Mouse (Mus musculus) heart, embryonic 14.5 days (tissue): ENCODE results near the gene Auts2. TPM values are rescaled to one million over a fixed set of nuclear protein-coding genes. Genes with fewer than 3 reads are reported as not detected.

Experiments
- ATAC-seq: fragments of 200-750 bp; cut with Nextera tagmentation; 2 replicates; pipeline ENCODE4 v1.8.0; 2017; ENCODE audit warnings: low read depth, moderate TSS enrichment; ENCODE audit not compliant: insufficient number of reproducible peaks, insufficient read depth, low FRiP score
- H3K27ac ChIP-seq, 2 experiments: fragments of 200-500 bp in 1 of 2; fragments of 300-500 bp in 1 of 2; sonication (generic) in 1 of 2; replicated peaks in 1 of 2; 2 replicates each; pipeline ENCODE4 v1.5.1; 2012 to 2014; ENCODE audit warnings: low read depth in 2 of 2, low read length in 2 of 2, control low read depth in 1 of 2, mild to moderate bottlenecking in 1 of 2, mixed read lengths in 1 of 2; ENCODE audit not compliant: control insufficient read depth in 1 of 2, insufficient read depth in 1 of 2
- H3K27me3 ChIP-seq: fragments of 300-500 bp; sonication (generic); 2 replicates; pipeline ENCODE4 v1.6.1; 2014; ENCODE audit warnings: mild to moderate bottlenecking, low read length, control low read depth; ENCODE audit not compliant: control insufficient read depth, insufficient read depth
- H3K36me3 ChIP-seq: fragments of 300-500 bp; sonication (generic); 2 replicates; pipeline ENCODE4 v1.6.1; 2014; ENCODE audit warnings: mild to moderate bottlenecking, control low read depth, low read length, mixed read lengths; ENCODE audit not compliant: control insufficient read depth, insufficient read depth
- H3K4me1 ChIP-seq, 2 experiments: fragments of 200-500 bp in 1 of 2; fragments of 300-500 bp in 1 of 2; sonication (generic) in 1 of 2; 2 replicates each; pipeline ENCODE4 v1.6.1; 2012 to 2014; ENCODE audit warnings: low read length in 2 of 2, control low read depth in 1 of 2, mixed read lengths in 1 of 2; ENCODE audit not compliant: control insufficient read depth in 2 of 2, insufficient read depth in 2 of 2
- H3K4me2 ChIP-seq: fragments of 300-500 bp; sonication (generic); 2 replicates; pipeline ENCODE4 v1.6.1; 2014; ENCODE audit warnings: mild to moderate bottlenecking, low read length
- H3K4me3 ChIP-seq, 2 experiments: fragments of 200-500 bp in 1 of 2; fragments of 300-500 bp in 1 of 2; sonication (generic) in 1 of 2; 2 replicates each; pipeline ENCODE4 v1.5.1; 2012 to 2014; ENCODE audit warnings: low read length in 2 of 2, mild to moderate bottlenecking in 2 of 2, control low read depth in 1 of 2, low read depth in 1 of 2, moderate library complexity in 1 of 2; ENCODE audit not compliant: control insufficient read depth in 1 of 2, insufficient read depth in 1 of 2
- H3K9ac ChIP-seq: fragments of 300-500 bp; sonication (generic); 2 replicates; pipeline ENCODE4 v1.6.1; 2014; ENCODE audit warnings: mild to moderate bottlenecking, low read length
- H3K9me3 ChIP-seq: fragments of 300-500 bp; sonication (generic); 2 replicates; pipeline ENCODE4 v1.6.1; 2016; ENCODE audit warnings: low read length, control low read depth; ENCODE audit not compliant: control insufficient read depth
- WGBS: fragments of 180-500 bp; shearing (Covaris S2); extraction: QIAGEN DNeasy Blood & Tissue Kit; methylation state at CpG from one replicate; pipeline ENCODE4 v1.1.7; 2014; 5-methylcytosine and 5-hydroxymethylcytosine counted together
- polyA plus RNA-seq: library from polyadenylated mRNA; unstranded; fragments of >200 nt; fragmentation: Nextera tagmentation; extraction: Ambion mirVana; gene quantifications from 2 replicates; pipeline ENCODE4 v1.2.1, GENCODE M21; 2014

Auts2 gene
- polyA plus RNA-seq, 1 experiment from 2014 or later = 18.0 TPM

DNA sequence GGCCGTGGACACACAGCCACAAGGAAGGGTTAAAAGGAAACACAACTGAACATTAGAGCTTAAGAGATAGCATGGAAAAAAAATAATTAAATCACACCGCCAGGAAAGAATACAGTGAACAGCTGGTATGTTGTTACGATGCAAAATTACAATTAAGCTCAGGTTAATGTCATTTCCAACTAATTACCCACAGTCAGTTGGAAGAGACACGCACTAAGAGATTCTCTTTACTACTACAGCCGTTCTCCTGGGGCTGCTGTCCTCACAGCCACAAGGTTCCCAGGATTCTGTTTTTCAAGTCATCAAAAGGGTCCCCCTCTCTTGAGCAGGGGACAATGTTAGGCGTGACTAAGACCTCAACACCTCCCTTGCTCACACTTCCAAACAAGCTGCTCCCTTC is 25.3 kb downstream of the Auts2 start:
- no peak overlapping the region for H3K9ac ChIP-seq
- no peaks in the 10 kb centered on the region for H3K9me3 ChIP-seq
- H3K4me1 ChIP-seq = peaks cover 9 to 52% of the 10 kb centered on the region in 2 experiments
- no peak for ATAC-seq
- no peak overlapping the region for H3K4me2 ChIP-seq
- no peaks in the 10 kb centered on the region for H3K36me3 ChIP-seq
- H3K27me3 ChIP-seq = no peaks in the 10 kb centered on the region
- H3K27ac ChIP-seq = no peak overlapping the region
- H3K4me3 ChIP-seq = no peak overlapping the region
- WGBS = 74% methylated on average over 6 of the region's 6 CpGs

DNA sequence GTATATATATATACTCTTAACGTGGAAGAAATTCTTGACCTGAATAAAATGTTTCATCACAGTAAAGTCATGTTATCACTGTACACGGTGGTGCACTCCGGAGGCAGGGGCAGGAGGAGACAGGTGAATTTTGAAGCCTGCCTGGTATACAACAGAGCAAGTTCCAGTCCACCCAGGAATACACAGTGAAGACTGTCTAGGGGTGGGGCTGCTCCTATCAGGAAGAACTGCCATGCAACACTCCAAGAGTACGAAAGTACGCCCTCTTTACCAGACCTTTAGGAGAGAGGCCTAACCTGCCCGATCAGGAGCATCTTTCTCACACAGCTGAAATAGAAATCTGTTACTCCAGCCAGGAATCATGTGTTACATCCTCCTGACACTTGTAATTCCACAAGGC is 28.6 kb downstream of the Auts2 start:
- Histone ChIP-seq H3K4me3 (no peak overlapping the region), H3K27me3 (no peaks in the 10 kb centered on the region), H3K36me3 (no peaks in the 10 kb centered on the region), H3K4me2 (no peak overlapping the region; the same call in 1 of the 2 replicates), H3K9ac (no peak overlapping the region), H3K27ac (no peak overlapping the region), H3K4me1 (peaks cover 5 to 39% of the 10 kb centered on the region in 2 experiments), H3K9me3 (no peaks in the 10 kb centered on the region)
- no peak for ATAC-seq
- 40% methylated on average over 6 of the region's 6 CpGs for WGBS

DNA sequence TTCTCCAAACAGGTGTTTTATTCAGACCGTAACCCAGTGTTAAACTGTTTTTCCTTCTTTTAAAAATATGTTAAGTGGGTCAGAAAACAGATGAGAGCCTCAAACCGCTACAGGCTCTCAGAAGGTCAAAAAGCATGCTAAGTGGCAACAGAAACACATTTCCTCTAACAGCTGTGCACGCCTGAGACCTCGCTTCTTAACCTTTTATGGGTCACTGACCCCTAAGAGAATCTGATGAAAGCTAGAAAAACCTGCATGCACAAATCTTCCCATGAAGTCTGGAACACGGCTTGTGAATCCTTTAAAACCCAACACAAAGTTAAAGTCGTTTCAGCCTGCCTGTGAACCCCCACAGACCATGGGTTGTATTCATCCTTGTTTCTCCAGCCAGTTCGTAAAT is 29.9 kb downstream of the Auts2 start:
- Histone ChIP-seq H3K27ac (no peak overlapping the region), H3K9me3 (no peaks in the 10 kb centered on the region), H3K4me3 (no peak overlapping the region), H3K4me1 (peaks cover 5 to 41% of the 10 kb centered on the region in 2 experiments), H3K27me3 (no peaks in the 10 kb centered on the region), H3K4me2 (no peak overlapping the region), H3K36me3 (no peaks in the 10 kb centered on the region), H3K9ac (no peak overlapping the region)
- WGBS = 77% methylated on average over 7 of the region's 7 CpGs
- no peak for ATAC-seq

DNA sequence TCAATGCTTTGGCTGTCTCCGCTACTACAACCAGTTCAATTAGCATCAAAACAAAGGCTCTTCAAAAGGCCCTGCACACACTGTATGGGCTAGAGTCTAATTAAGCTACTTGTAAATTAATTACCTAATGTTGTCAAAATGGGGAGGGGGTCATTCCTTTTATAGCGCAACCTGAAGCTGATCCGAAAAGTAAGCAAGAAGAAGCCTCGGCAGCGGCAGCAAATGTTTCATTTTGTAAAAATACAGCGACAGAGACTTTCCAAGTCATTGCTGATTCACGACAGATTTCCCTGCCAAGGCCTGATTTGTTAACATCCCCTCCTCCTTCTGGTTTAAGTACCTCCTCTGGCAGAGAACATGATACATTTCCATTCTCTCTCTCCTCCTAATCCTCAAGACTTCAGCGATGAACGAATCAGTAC is 33.7 kb downstream of the Auts2 start:
- Histone ChIP-seq H3K27me3 (no peaks in the 10 kb centered on the region), H3K27ac (no peak overlapping the region), H3K9ac (no peak overlapping the region), H3K4me2 (no peak overlapping the region), H3K36me3 (no peaks in the 10 kb centered on the region), H3K9me3 (no peaks in the 10 kb centered on the region), H3K4me3 (no peak overlapping the region), H3K4me1 (peaks cover under 1 to 28% of the 10 kb centered on the region in 2 experiments)
- WGBS = 44% methylated on average over 9 of the region's 9 CpGs
- ATAC-seq = no peak

DNA sequence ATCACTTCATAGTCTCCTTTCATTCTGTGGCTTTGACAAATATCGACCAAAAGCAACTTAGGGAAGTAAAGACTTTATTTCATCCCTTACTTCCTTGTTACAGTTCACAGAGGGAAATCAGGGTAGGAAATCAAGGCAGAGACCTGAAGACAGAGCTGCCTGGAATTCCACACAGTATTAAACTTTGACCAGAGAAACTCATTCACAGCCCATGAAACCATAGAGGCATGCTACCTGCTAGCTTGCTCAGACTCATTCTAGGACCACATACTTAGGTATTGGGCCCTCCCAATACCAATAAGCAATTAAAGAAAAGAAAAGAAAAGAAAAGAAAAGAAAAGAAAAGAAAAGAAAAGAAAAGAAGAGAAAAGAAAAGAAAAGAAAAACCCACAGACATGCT is 38.3 kb downstream of the Auts2 start:
- H3K9ac ChIP-seq = no peak overlapping the region
- H3K27ac ChIP-seq = no peak overlapping the region
- WGBS = 84% methylated on average over 1 of the region's 1 CpGs
- no peaks in the 10 kb centered on the region for H3K36me3 ChIP-seq
- H3K9me3 ChIP-seq = no peaks in the 10 kb centered on the region
- H3K4me1 ChIP-seq = peaks cover 4 to 13% of the 10 kb centered on the region in 2 experiments
- H3K27me3 ChIP-seq = no peaks in the 10 kb centered on the region
- no peak for ATAC-seq
- H3K4me3 ChIP-seq = no peak overlapping the region
- H3K4me2 ChIP-seq = no peak overlapping the region

DNA sequence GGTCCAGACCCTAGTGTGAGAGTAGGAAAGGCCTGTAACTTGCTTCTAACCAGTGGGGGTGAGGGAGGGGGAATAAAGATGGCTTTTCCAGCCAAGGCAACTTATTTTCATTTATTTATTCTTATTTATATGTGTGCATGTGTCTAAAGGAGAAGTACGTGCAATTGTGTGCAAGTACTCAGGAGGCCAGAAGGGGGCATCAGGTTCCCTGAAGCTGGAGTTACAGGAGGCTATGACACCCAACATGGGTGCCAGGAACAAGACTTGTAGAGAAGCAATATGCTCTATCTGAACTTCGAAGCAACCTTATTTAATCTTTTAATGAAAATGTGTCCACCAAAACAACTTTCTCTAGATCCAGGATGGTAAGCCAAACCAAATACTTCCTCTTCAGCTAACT is 39.7 kb downstream of the Auts2 start:
- no peaks in the 10 kb centered on the region for H3K36me3 ChIP-seq
- no peak overlapping the region for H3K27ac ChIP-seq
- no peak for ATAC-seq
- WGBS = 93% methylated on average over 2 of the region's 2 CpGs
- no peaks in the 10 kb centered on the region for H3K27me3 ChIP-seq
- no peak overlapping the region for H3K9ac ChIP-seq
- H3K4me3 ChIP-seq = no peak overlapping the region
- peaks cover 4 to 7% of the 10 kb centered on the region in 2 experiments for H3K4me1 ChIP-seq
- H3K4me2 ChIP-seq = no peak overlapping the region
- H3K9me3 ChIP-seq = no peaks in the 10 kb centered on the region

DNA sequence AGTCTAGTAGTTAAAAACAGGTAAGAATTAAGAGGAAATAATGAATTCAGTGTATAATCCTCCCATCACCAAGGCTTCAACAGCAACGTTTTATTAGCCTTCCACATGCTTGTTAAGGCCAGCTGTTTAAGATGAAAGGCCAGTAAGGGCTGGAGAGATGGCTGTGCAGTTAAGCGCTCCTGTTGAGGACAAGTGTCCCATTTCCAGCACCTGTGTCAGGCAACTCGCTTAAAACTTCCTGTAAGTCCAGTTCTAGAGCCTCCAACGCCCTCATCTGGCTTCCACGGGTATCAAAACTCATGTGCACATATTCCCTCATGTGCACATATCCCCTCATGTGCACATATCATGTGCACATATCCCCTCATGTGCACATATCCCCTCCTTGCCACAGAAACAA is 41.1 kb downstream of the Auts2 start:
- no peak overlapping the region for H3K27ac ChIP-seq
- no peak for ATAC-seq
- H3K4me2 ChIP-seq = no peak overlapping the region
- no peak overlapping the region for H3K4me3 ChIP-seq
- no peaks in the 10 kb centered on the region for H3K36me3 ChIP-seq
- 32% methylated on average over 5 of the region's 5 CpGs for WGBS
- H3K9ac ChIP-seq = no peak overlapping the region
- no peaks in the 10 kb centered on the region for H3K9me3 ChIP-seq
- H3K27me3 ChIP-seq = no peaks in the 10 kb centered on the region
- H3K4me1 ChIP-seq = peaks cover 4 to 5% of the 10 kb centered on the region in 2 experiments

DNA sequence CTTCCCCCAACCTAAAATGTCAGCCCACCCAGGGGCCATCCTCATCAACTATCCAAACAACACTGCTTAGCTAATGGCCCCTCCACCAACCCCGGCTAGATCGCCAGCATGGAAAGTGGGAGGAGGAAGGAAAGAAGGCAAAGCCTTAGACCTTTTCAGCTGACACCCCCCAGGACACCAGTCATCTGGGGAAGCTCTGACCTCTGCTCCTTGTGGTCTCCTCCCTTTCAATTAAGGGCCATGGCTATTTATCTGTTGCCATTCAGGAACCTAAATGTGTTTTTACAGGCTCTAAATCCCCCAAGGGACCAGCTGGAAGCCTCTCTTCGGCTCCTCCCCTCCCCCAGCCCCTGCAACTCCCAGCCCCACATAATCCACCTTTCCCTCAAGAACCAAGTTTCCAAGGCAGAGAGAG is 42.3 kb downstream of the Auts2 start:
- WGBS = 21% methylated on average over 3 of the region's 3 CpGs
- no peak overlapping the region for H3K4me2 ChIP-seq
- H3K36me3 ChIP-seq = no peaks in the 10 kb centered on the region
- peaks cover 4 to 5% of the 10 kb centered on the region in 2 experiments for H3K4me1 ChIP-seq
- no peak overlapping the region for H3K9ac ChIP-seq
- H3K27me3 ChIP-seq = no peaks in the 10 kb centered on the region
- no peak overlapping the region for H3K27ac ChIP-seq
- no peaks in the 10 kb centered on the region for H3K9me3 ChIP-seq
- no peak overlapping the region for H3K4me3 ChIP-seq
- no peak for ATAC-seq
